Mouse (Mus musculus): ENCODE measurements around the gene Noxa1. TPM values are rescaled to one million over a fixed set of nuclear protein-coding genes. Genes with fewer than 3 reads are reported as not detected.

Gene Noxa1
- total RNA-seq, 2 experiments from 2014 or later, result not detected

DNA sequence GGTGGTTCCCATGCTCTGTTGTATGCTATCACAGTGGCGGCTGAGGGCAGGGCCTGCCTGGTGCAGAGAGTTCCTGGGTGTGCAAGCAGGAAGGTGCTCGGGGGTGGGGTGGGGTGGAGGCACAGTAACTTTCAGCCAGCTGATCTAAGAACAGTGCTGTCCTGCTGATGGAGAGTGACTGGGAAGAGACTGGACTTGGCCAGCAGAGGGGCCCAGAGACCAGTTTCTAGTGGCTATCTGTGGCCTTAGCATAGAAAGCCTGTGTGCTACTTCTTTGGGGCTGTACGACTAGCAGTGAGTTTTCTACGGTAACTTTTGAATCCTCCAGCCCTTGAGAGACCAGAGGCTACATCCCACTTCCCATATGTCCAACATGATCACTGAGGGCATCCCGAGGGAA, 4.0 kb upstream of the Noxa1 start:
- ATAC-seq (ENCODE audit: poor library complexity, severe bottlenecking), result 0 out of 2 replicates have a peak, but pooled peaks have one; percentile 15

DNA sequence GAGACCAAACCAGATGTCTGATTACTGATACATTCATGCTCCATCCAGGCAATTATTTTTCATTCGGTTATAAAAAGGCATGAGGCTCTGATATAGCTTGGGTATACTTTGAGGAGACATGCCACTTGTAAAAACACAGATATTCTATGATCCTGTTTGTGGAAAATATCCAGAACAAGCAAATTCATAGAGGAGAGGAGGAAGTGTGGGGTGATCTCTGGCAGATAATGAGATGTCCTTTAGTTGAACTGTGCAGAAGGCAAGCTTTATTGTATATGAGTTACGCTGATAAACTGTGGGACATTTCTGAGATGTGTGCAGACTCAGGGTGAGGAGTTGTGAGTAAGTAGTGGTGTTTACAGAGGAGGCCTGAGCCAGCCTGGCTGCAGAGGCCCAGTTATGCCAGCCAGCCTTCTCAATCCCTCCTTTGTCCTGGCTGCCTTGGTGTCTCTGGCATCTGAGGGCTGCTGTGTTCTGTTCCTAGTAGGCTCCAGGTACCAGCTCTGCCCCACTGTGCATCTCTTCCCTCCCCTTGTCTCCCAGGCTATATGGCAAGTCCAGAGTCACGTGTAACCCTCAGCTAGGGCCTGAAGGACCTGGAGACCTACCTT, 3.2 kb upstream of the Noxa1 start:
- no peak for ATAC-seq (ENCODE audit: poor library complexity, severe bottlenecking)

GRCm38 (mm10) chr2:25094785-25095108, 202 bp downstream of the Noxa1 start:
- ATAC-seq (ENCODE audit: poor library complexity, severe bottlenecking), result no peak

GRCm38 (mm10) chr2:25088636-25089035, 6.3 kb downstream of the Noxa1 start:
- no peak for ATAC-seq (ENCODE audit: poor library complexity, severe bottlenecking)

DNA sequence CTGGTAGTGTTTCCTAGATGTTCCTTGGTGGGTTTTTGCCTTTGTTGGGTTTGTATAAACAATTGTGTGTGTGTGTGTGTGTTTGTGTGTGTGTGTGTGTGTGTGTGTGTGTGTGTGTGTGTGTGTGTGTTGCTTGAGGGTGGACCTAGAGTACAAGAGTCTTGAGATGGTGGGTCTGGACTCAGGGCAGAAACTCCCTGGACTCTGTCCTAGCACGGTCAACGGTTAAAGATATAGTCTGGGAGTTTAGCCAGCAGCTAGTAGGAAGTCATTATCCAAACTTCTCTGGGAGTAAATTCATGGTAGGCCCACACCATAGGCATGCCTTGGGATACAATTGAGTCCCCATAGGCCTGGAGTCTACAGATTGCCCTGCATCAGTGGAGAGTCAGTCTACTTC, 7.1 kb downstream of the Noxa1 start:
- no peak for ATAC-seq (ENCODE audit: poor library complexity, severe bottlenecking)

DNA sequence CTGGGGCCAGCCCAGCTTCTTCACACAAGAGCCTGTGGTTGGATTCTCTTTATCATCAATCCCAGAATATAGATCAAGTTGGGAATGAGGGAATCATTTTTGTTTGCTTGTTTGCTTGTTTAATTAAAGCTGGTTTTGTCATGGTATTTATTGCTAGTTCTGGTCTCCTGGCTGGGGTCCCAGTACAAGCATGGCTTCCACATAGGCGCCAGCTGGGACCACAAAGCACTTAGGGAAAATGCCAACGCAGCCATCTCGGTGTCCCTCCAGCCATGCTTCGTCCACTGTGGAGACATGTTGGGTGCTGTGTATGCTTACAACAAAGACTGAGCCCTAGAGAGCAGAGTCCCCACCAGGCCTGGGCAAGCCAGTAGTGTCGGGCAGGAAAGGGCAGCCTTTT, 9.4 kb downstream of the Noxa1 start:
- ATAC-seq (ENCODE audit: poor library complexity, severe bottlenecking), result no peak

DNA sequence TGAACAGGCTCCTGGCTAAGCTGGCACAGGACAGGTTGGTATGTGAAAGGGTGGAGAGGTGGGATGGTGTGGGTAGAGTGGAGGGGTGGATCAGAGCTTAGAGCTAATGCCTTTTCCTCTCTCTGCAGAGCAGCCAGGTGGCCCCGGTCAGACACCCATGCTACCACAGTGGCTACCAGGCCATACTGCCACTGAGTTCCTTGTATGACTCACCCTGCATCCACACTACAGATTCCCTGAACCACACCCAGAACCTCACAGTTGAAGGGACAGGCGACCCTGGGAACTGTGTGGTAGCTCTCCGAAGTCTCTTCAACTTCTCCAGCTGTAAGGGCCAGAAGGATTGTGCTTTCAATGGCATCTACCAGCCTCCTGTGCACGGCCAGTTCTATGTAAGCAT, 11.3 kb downstream of the Noxa1 start:
- no peak for ATAC-seq (ENCODE audit: poor library complexity, severe bottlenecking)

DNA sequence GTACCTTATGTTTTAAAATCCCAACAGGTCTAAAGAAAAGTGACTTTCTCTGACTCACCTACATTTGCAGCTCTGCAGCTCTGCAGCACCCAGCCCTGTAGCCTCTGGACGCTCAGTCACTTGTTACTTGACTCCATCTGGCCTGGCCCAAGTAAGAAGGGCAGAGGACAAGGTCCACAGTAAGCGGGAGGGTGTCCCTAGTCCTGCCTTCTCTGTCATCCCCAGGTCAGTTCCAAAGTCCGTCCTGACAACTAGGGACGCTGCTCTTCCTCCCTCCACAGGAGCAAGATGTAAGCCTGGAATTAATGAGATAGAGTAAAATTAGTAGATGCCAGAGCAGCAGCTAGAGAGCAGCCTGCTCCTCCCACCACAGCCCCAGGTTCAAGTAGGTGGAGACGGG, 14.9 kb downstream of the Noxa1 start, which contains the start of gene Entpd8:
Entpd8 (plus strand) TSS at position 229 of the 400 bp plus-strand sequence.
- no peak for ATAC-seq (ENCODE audit: poor library complexity, severe bottlenecking)

GRCm38 (mm10) chr2:25078967-25079366, 16.0 kb downstream of the Noxa1 start:
- ATAC-seq (ENCODE audit: poor library complexity, severe bottlenecking), result no peak

- no peak for ATAC-seq (ENCODE audit: poor library complexity, severe bottlenecking)
Measured at GRCm38 (mm10) chr2:25075506-25075905, 19.4 kb downstream of the Noxa1 start.

DNA sequence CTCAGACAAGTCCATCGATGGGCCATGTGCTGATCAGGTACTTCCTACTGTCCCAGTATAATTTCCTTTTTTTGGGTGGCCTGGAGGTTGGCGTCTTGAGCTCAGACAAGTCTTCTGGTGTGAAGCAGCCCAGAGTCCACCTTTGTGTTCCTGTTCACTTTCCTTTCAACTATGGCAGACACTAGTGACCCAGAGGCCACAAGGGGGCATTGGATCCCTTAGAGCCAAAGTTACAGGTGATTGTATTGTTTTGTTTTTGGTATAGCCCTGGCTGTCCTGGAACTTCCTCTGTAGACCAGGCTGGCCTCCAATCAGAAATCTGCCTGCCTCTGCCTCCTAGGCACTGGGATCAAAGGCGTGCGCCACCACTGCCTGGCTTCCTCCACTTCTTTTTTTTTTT, 22.6 kb downstream of the Noxa1 start:
- ATAC-seq (ENCODE audit: poor library complexity, severe bottlenecking), result no peak

DNA sequence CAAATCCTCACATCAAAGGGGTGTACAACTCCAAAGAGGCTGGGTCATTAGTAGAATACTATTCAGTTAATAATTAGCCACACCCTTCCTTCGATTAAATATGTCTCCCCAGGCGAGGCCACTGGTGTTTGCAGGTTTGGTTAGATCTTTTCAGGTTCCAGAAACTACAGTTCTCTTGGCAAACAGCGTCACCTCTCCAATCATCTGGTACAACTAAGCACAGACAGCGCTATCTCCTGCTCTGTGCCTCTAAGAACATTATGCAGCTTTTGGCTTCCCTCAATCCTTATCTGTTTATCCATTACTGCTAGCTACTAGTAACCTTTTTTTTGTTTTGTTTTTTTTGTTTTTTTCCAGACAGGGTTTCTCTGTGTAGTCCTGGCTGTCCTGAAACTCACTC, 25.4 kb downstream of the Noxa1 start:
- ATAC-seq (ENCODE audit: poor library complexity, severe bottlenecking), result no peak

- ATAC-seq (ENCODE audit: poor library complexity, severe bottlenecking), result no peak
Measured at GRCm38 (mm10) chr2:25066552-25066951, 28.4 kb downstream of the Noxa1 start.

GRCm38 (mm10) chr2:25065537-25065936, 29.4 kb downstream of the Noxa1 start:
- peak; percentile 60 for ATAC-seq (ENCODE audit: poor library complexity, severe bottlenecking)

DNA sequence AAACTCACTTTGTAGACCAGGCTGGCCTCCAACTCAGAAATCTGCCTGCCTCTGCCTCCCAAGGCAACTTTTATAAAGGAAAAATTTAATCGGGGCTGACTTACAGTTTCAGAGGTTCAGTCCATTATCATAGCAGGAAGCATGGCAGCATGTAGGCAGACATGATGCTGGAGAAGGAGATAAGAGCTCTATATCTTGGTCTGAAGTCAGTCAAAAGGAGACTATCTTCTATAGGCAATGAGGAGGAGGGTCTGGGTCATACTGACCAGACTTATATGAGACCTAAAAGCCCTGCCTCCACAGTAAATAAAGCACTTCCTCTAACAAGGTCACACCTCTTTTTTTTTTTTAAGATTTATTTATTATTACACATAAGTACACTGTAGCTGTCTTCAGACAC, 30.7 kb downstream of the Noxa1 start:
- no peak for ATAC-seq (ENCODE audit: poor library complexity, severe bottlenecking)

- no peak for ATAC-seq (ENCODE audit: poor library complexity, severe bottlenecking)
Measured at GRCm38 (mm10) chr2:25063523-25063922, 31.4 kb downstream of the Noxa1 start.

DNA sequence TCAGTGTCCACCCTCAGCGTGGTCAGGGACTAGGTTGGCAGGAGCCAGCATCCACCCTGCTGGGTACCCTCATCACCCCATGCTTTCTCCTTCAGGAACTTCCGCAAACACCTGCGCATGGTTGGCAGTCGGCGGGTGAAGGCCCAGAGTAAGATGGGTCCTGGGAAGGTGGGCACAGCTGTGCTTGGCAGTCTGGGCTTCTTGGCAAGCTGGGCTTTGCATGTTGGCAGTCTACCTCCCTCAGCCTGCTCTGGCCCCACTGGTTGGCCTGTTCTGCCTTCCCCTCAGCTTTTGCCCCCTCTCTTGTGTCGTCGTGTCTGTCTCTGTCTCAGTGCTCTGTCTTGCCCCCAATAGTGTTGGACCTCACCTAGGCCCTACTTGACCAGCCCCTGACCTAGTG, 36.0 kb downstream of the Noxa1 start:
- no peak for ATAC-seq (ENCODE audit: poor library complexity, severe bottlenecking)

GRCm38 (mm10) chr2:25055409-25056155, 39.4 kb downstream of the Noxa1 start:
- no peak for ATAC-seq (ENCODE audit: poor library complexity, severe bottlenecking)

DNA sequence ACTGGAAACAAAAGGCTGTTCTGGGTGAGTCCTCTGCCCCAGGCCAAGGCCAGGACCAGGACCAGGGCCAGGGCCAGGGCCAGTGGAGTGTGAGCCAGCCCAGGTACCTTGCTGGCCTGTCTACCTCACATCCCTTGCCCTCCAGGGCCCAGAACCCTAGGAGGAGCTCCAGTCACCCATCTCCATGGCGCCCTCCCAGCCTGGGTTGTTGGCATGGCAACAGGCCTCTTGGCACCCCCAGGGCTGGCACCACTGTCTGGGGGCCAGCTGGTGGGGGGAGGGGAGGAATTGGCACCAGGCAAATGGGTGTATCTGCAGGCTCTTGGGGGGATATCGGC, 39.9 kb downstream of the Noxa1 start:
- ATAC-seq (ENCODE audit: poor library complexity, severe bottlenecking), result 0 out of 2 replicates have a peak, but pooled peaks have one; percentile 7

GRCm38 (mm10) chr2:25054221-25055067, 40.5 kb downstream of the Noxa1 start, which contains the start of gene Nsmf:
Gene Nsmf, plus strand, starts transcription at chr2:25054355.
- peak; percentile 90 for ATAC-seq (ENCODE audit: poor library complexity, severe bottlenecking)

- ATAC-seq (ENCODE audit: poor library complexity, severe bottlenecking), result no peak
Measured at GRCm38 (mm10) chr2:25053101-25053500, 41.8 kb downstream of the Noxa1 start.

DNA sequence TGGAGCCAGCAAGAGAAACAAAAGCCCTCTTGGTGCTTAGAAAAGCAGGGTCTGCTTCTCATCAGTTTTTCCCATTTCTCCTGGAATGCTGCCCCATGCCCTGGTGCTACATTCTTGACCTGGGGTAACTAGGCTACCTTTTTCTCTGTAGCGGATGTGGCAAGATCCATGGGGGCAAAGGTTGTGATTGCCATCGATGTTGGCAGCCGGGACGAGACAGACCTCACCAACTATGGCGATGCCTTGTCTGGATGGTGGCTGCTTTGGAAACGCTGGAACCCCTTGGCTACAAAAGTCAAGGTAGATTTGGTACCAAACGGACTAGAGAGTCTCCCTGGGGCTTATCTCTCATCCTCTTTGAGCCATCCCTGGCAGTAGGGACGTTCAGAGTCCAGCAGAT, 43.5 kb downstream of the Noxa1 start:
- no peak for ATAC-seq (ENCODE audit: poor library complexity, severe bottlenecking)
